Mouse (Mus musculus) heart, embryonic 12.5 days (tissue): ENCODE measurements around the gene Fbxo10. TPM values are rescaled to one million over a fixed set of nuclear protein-coding genes. Genes with fewer than 3 reads are reported as not detected.

Source experiments
- ATAC-seq: fragments of 200-750 bp; cut with Nextera tagmentation; 2 replicates; pipeline ENCODE4 v1.8.0; 2017; ENCODE audit warnings: moderate TSS enrichment, moderate library complexity; ENCODE audit not compliant: insufficient number of reproducible peaks, low FRiP score
- H3K27ac ChIP-seq: fragments of 300-500 bp; sonication (generic); 2 replicates; pipeline ENCODE4 v1.5.1; 2016; ENCODE audit warnings: mild to moderate bottlenecking, moderate library complexity; ENCODE audit not compliant: poor library complexity, severe bottlenecking
- H3K27me3 ChIP-seq: fragments of 300-500 bp; sonication (generic); replicated peaks from 2 replicates; pipeline ENCODE4 v1.6.1; 2016; ENCODE audit warnings: mild to moderate bottlenecking, moderate library complexity
- H3K36me3 ChIP-seq: fragments of 300-500 bp; sonication (generic); 2 replicates; pipeline ENCODE4 v1.6.1; 2016; ENCODE audit warnings: mild to moderate bottlenecking, moderate library complexity
- H3K4me1 ChIP-seq: fragments of 300-500 bp; sonication (generic); replicated peaks from 2 replicates; pipeline ENCODE4 v1.6.1; 2016; ENCODE audit warnings: mild to moderate bottlenecking
- H3K4me2 ChIP-seq: fragments of 300-500 bp; sonication (generic); 2 replicates; pipeline ENCODE4 v1.6.1; 2016; ENCODE audit warnings: mild to moderate bottlenecking, moderate library complexity
- H3K4me3 ChIP-seq: fragments of 300-500 bp; sonication (generic); 2 replicates; pipeline ENCODE4 v1.5.1; 2016; ENCODE audit warnings: mild to moderate bottlenecking
- H3K9ac ChIP-seq: fragments of 300-500 bp; sonication (generic); 2 replicates; pipeline ENCODE4 v1.6.1; 2016; ENCODE audit warnings: mild to moderate bottlenecking, moderate library complexity
- H3K9me3 ChIP-seq: fragments of 300-500 bp; sonication (generic); replicated peaks from 2 replicates; pipeline ENCODE4 v1.6.1; 2016; ENCODE audit warnings: mild to moderate bottlenecking, moderate library complexity
- WGBS: fragments of 180-500 bp; shearing (Covaris S2); methylation state at CpG from one replicate; pipeline ENCODE4 v1.1.7; 2016; 5-methylcytosine and 5-hydroxymethylcytosine counted together
- polyA plus RNA-seq: library from polyadenylated mRNA; unstranded; fragments of >200 nt; fragmentation: Nextera tagmentation; extraction: Ambion mirVana; gene quantifications from 2 replicates; pipeline ENCODE4 v1.2.1, GENCODE M21; 2016

Fbxo10 gene
- polyA plus RNA-seq, result 17.7 TPM in 2 replicates

- H3K36me3 ChIP-seq, result no peaks in the 10 kb centered on the region; the same call in 1 of the 2 replicates
- peak; percentile 98 for ATAC-seq
- H3K27ac ChIP-seq, result peak within 1 kb of the TSS; percentile 86
- peak within 1 kb of the TSS; percentile 95 for H3K4me3 ChIP-seq
- peak within 1 kb of the TSS; percentile 99 for H3K9ac ChIP-seq
- WGBS, result under 1% methylated on average over 77 of the region's 77 CpGs
- peak within 1 kb of the TSS; percentile 76 for H3K4me2 ChIP-seq
- peaks cover 25% of the 10 kb centered on the region for H3K4me1 ChIP-seq
- H3K9me3 ChIP-seq, result no peaks in the 10 kb centered on the region
- no peaks in the 10 kb centered on the region for H3K27me3 ChIP-seq
Observed at GRCm38 (mm10) chr4:45084021-45084894, at the start of gene Fbxo10. TSS of gene Fbxo10 (minus strand) at chr4:45084604.

- H3K27ac ChIP-seq, result no peak overlapping the region
- no peak overlapping the region for H3K9ac ChIP-seq
- H3K4me3 ChIP-seq, result no peak overlapping the region
Observed at GRCm38 (mm10) chr4:45131021-45131420, 46.6 kb upstream of the Fbxo10 start.

GRCm38 (mm10) chr4:45121311-45121710 is 36.9 kb upstream of the Fbxo10 start:
- ATAC-seq, result no peak
- no peak overlapping the region for H3K4me2 ChIP-seq
- 81% methylated on average over 11 of the region's 11 CpGs for WGBS

More at GRCm38 (mm10) chr4:45131021-45131420, 46.6 kb upstream of the Fbxo10 start:
- Histone ChIP-seq H3K4me1 (peaks cover 16% of the 10 kb centered on the region), H3K9me3 (no peaks in the 10 kb centered on the region), H3K36me3 (no peaks in the 10 kb centered on the region), H3K27me3 (no peaks in the 10 kb centered on the region), H3K4me2 (no peak overlapping the region)
- 62% methylated on average over 4 of the region's 4 CpGs for WGBS
- ATAC-seq, result no peak

GRCm38 (mm10) chr4:45108456-45109110 is 24.2 kb upstream of the Fbxo10 start:
- H3K4me1 ChIP-seq, result peaks cover 11% of the 10 kb centered on the region
- no peak overlapping the region for H3K27ac ChIP-seq
- WGBS, result 65% methylated on average over 8 of the region's 8 CpGs
- peak overlapping the region; percentile 89 for H3K4me2 ChIP-seq
- no peaks in the 10 kb centered on the region for H3K9me3 ChIP-seq
- no peak overlapping the region for H3K4me3 ChIP-seq
- no peak overlapping the region for H3K9ac ChIP-seq
- peaks cover 22% of the 10 kb centered on the region for H3K36me3 ChIP-seq
- ATAC-seq, result no peak
- H3K27me3 ChIP-seq, result no peaks in the 10 kb centered on the region

More at GRCm38 (mm10) chr4:45121311-45121710, 36.9 kb upstream of the Fbxo10 start:
- no peak overlapping the region for H3K27ac ChIP-seq
- H3K4me1 ChIP-seq, result no peaks in the 10 kb centered on the region
- no peaks in the 10 kb centered on the region for H3K36me3 ChIP-seq
- no peaks in the 10 kb centered on the region for H3K27me3 ChIP-seq
- no peak overlapping the region for H3K4me3 ChIP-seq
- no peak overlapping the region for H3K9ac ChIP-seq
- peaks cover 6% of the 10 kb centered on the region; the same call in 1 of the 2 replicates for H3K9me3 ChIP-seq

- H3K9ac ChIP-seq, result peak within 1 kb of the TSS; percentile 93
- WGBS, result under 1% methylated on average over 39 of the region's 39 CpGs
- ATAC-seq, result peak; percentile 91
- no peaks in the 10 kb centered on the region for H3K9me3 ChIP-seq
- peaks cover 29% of the 10 kb centered on the region for H3K36me3 ChIP-seq
- no peaks in the 10 kb centered on the region for H3K27me3 ChIP-seq
- H3K4me3 ChIP-seq, result peak within 1 kb of the TSS; percentile 90
- H3K4me2 ChIP-seq, result peak within 1 kb of the TSS; percentile 89
- peak within 1 kb of the TSS; percentile 62 for H3K27ac ChIP-seq
- H3K4me1 ChIP-seq, result peaks cover 11% of the 10 kb centered on the region
Observed at GRCm38 (mm10) chr4:45107601-45108277, 23.3 kb upstream of the Fbxo10 start, which contains the start of gene Tomm5. TSS of gene Tomm5 (minus strand) at chr4:45108114.

GRCm38 (mm10) chr4:45107066-45107465 is 22.7 kb upstream of the Fbxo10 start:
- no peak overlapping the region for H3K27ac ChIP-seq
- WGBS, result 5% methylated on average over 4 of the region's 4 CpGs

GRCm38 (mm10) chr4:45106409-45106808 is 22.0 kb upstream of the Fbxo10 start:
- Histone ChIP-seq H3K27me3 (no peaks in the 10 kb centered on the region), H3K9ac (no peak overlapping the region)

More at GRCm38 (mm10) chr4:45107066-45107465, 22.7 kb upstream of the Fbxo10 start:
- Histone ChIP-seq H3K4me1 (peaks cover 11% of the 10 kb centered on the region), H3K4me3 (peak overlapping the region; percentile 90), H3K36me3 (peaks cover 35% of the 10 kb centered on the region), H3K27me3 (no peaks in the 10 kb centered on the region), H3K4me2 (peak overlapping the region; percentile 89), H3K9ac (peak overlapping the region; percentile 93), H3K9me3 (no peaks in the 10 kb centered on the region)
- no peak for ATAC-seq

GRCm38 (mm10) chr4:45097198-45097872 is 12.9 kb upstream of the Fbxo10 start:
- Histone ChIP-seq H3K4me1 (no peaks in the 10 kb centered on the region), H3K36me3 (peaks cover 12% of the 10 kb centered on the region), H3K4me2 (no peak overlapping the region), H3K27ac (no peak overlapping the region), H3K4me3 (no peak overlapping the region), H3K9ac (no peak overlapping the region), H3K9me3 (no peaks in the 10 kb centered on the region), H3K27me3 (no peaks in the 10 kb centered on the region; the same call in 1 of the 2 replicates)
- ATAC-seq, result no peak
- WGBS, result 21% methylated on average over 7 of the region's 7 CpGs

More at GRCm38 (mm10) chr4:45106409-45106808, 22.0 kb upstream of the Fbxo10 start:
- no peak for ATAC-seq
- H3K4me3 ChIP-seq, result peak overlapping the region; percentile 90
- no peak overlapping the region for H3K27ac ChIP-seq
- H3K9me3 ChIP-seq, result no peaks in the 10 kb centered on the region
- H3K4me1 ChIP-seq, result peaks cover 11% of the 10 kb centered on the region
- H3K36me3 ChIP-seq, result peaks cover 39% of the 10 kb centered on the region
- peak overlapping the region; percentile 89 for H3K4me2 ChIP-seq
- 69% methylated on average over 5 of the region's 5 CpGs for WGBS

GRCm38 (mm10) chr4:45084895-45085290 is 489 bp upstream of the Fbxo10 start:
- Histone ChIP-seq H3K4me3 (peak overlapping the region; percentile 95), H3K36me3 (no peaks in the 10 kb centered on the region; the same call in 1 of the 2 replicates), H3K9me3 (no peaks in the 10 kb centered on the region), H3K27ac (peak overlapping the region; percentile 68; the same call in 1 of the 2 replicates), H3K27me3 (no peaks in the 10 kb centered on the region), H3K4me2 (peak overlapping the region; percentile 76), H3K9ac (peak overlapping the region; percentile 46; the same call in 1 of the 2 replicates), H3K4me1 (peaks cover 25% of the 10 kb centered on the region)
- no peak; the same call in 1 of the 2 replicates for ATAC-seq
- WGBS, result 42% methylated on average over 8 of the region's 8 CpGs

- peaks cover 4% of the 10 kb centered on the region for H3K36me3 ChIP-seq
- no peak overlapping the region for H3K27ac ChIP-seq
- peaks cover 25% of the 10 kb centered on the region for H3K4me1 ChIP-seq
- no peak for ATAC-seq
- WGBS, result 2% methylated on average over 8 of the region's 8 CpGs
- H3K4me2 ChIP-seq, result peak overlapping the region; percentile 76
- peak overlapping the region; percentile 95 for H3K4me3 ChIP-seq
- H3K27me3 ChIP-seq, result no peaks in the 10 kb centered on the region
- no peaks in the 10 kb centered on the region for H3K9me3 ChIP-seq
- H3K9ac ChIP-seq, result peak overlapping the region; percentile 99
Observed at GRCm38 (mm10) chr4:45083487-45083886, 917 bp downstream of the Fbxo10 start.
